Comparison of ENCODE assay signal across 21 mouse cellular contexts in the genomic region with DNA sequence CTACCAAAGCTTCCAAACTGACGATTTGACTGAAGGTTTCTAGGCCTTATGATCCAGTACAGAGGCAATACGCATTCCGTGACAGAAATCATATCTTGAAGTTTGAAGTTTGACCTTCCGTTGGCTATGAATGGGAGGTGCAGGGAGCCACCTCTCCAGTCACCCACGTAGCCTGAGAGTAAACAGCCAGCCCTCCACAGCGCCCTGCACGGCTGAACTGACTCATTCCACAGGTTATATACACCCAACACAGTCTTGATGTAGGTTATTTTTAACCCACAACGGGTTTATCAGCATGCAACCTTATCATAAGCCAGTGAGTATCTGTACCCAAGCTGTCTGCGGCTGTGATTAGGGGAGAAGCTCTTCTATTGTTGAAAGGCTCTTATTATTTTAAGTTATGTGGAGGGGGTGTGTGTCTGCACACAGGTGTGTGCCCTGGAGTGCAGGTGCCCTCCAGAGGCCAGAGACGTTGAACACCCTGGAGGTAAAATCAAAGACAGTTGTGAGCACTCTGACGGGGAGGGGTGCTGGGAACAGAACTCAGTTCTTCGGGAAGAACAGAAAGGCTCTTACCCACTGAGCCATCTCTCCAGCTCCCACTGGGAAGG. TPM values are rescaled to one million over a fixed set of nuclear protein-coding genes. Genes with fewer than 3 reads are reported as not detected.
DNase-seq lines count a peak whose midpoint lies in the region; ATAC-seq lines count a peak whose summit lies in the region.
"Had no signal": no experiment of that assay in that cellular context is flagged by ENCODE, and none has a peak within 500 bp of the region (broad histone marks: within the 10 kb centered on the region; RNA-seq: fewer than 3 reads in every experiment).

No protein-coding gene starts in this region.

- 46% methylated on average over 12 of the region's 12 CpGs for WGBS in heart, embryonic 10.5 days
- WGBS in intestine, embryonic 14.5 days: 68% methylated on average over 12 of the region's 12 CpGs
- WGBS in stomach, embryonic 15.5 days: 64% methylated on average over 12 of the region's 12 CpGs

- DNase-seq in heart, embryonic 10.5 days (ENCODE audit: low spot score): no peak
- DNase-seq in heart, postnatal 25 days (ENCODE audit: low spot score): no peak
- DNase-seq in heart, postnatal 4 days: peak; percentile 8
- DNase-seq in heart, adult 11 months: no peak
- DNase-seq in intestine, embryonic 14.5 days (ENCODE audit: low spot score): no peak
- DNase-seq in neural tube, embryonic 10.5 days (ENCODE audit: extremely low spot score, low spot score): no peak
- DNase-seq: adrenal gland, postnatal 25 days; cerebellum, adult 11-12 months; cerebellum, postnatal 36 days; forebrain, postnatal 0 days; thymus, adult 18-20 months; thymus, postnatal 4 days had no signal

- H3K27me3 ChIP-seq in heart, embryonic 10.5 days (ENCODE audit: insufficient read depth, poor library complexity, severe bottlenecking): peaks cover 19% of the 10 kb centered on the region
- no peaks in the 10 kb centered on the region for H3K27me3 ChIP-seq in intestine, embryonic 14.5 days (replicated peaks; ENCODE audit: control insufficient read depth, insufficient read depth, low read length)
- H3K27me3 ChIP-seq in stomach, embryonic 15.5 days (replicated peaks): no peaks in the 10 kb centered on the region
- H3K27me3 ChIP-seq: embryonic facial prominence, embryonic 15.5 days; neural tube, embryonic 13.5 days had no signal

- no peak overlapping the region for H3K4me3 ChIP-seq in heart, embryonic 10.5 days
- no peak overlapping the region for H3K4me3 ChIP-seq in intestine, embryonic 14.5 days (ENCODE audit: low read depth, low read length)
- no peak overlapping the region for H3K4me3 ChIP-seq in stomach, embryonic 15.5 days (replicated peaks)
- H3K4me3 ChIP-seq: embryonic facial prominence, embryonic 15.5 days; forebrain, embryonic 10.5 days; limb, embryonic 12.5 days; lung, embryonic 15.5 days; midbrain, embryonic 12.5 days; neural tube, embryonic 13.5 days had no signal

- intact Hi-C loops in heart, postnatal 25 days (cut with DNase I): no loop called here

- H3K9ac ChIP-seq in intestine, embryonic 14.5 days (ENCODE audit: low read length): no peak overlapping the region
- H3K9ac ChIP-seq in stomach, embryonic 15.5 days: no peak overlapping the region
- H3K9ac ChIP-seq: forebrain, postnatal 0 days; limb, embryonic 12.5 days; liver, embryonic 14.5 days; lung, embryonic 15.5 days; midbrain, embryonic 12.5 days; neural tube, embryonic 13.5 days had no signal

- no peaks in the 10 kb centered on the region for H3K9me3 ChIP-seq in heart, embryonic 10.5 days
- H3K9me3 ChIP-seq in intestine, embryonic 14.5 days (ENCODE audit: control insufficient read depth, low read length): no peaks in the 10 kb centered on the region
- H3K9me3 ChIP-seq in stomach, embryonic 15.5 days: no peaks in the 10 kb centered on the region
- H3K9me3 ChIP-seq: embryonic facial prominence, embryonic 15.5 days; forebrain, embryonic 10.5 days; limb, embryonic 12.5 days; lung, embryonic 15.5 days; midbrain, embryonic 12.5 days; neural tube, embryonic 13.5 days had no signal

- peak overlapping the region; percentile 17; the same call in 1 of the 2 replicates for H3K27ac ChIP-seq in heart, embryonic 10.5 days
- H3K27ac ChIP-seq in intestine, embryonic 14.5 days (ENCODE audit: low read depth): no peak overlapping the region
- 0 out of 2 replicates have a peak overlapping the region, but pooled peaks have one; percentile 31 for H3K27ac ChIP-seq in stomach, embryonic 15.5 days
- H3K27ac ChIP-seq: embryonic facial prominence, embryonic 15.5 days; forebrain, embryonic 10.5 days; limb, embryonic 12.5 days; liver, embryonic 14.5 days; lung, embryonic 15.5 days; midbrain, embryonic 12.5 days; neural tube, embryonic 13.5 days had no signal

- H3K4me1 ChIP-seq in heart, embryonic 10.5 days: peaks cover 23% of the 10 kb centered on the region
- no peaks in the 10 kb centered on the region for H3K4me1 ChIP-seq in intestine, embryonic 14.5 days (replicated peaks; ENCODE audit: control insufficient read depth, insufficient read depth, low read length)
- H3K4me1 ChIP-seq in stomach, embryonic 15.5 days: 0 out of 2 replicates have a peak, but pooled peaks cover 3% of the 10 kb centered on the region
- H3K4me1 ChIP-seq: embryonic facial prominence, embryonic 15.5 days; limb, embryonic 12.5 days; lung, embryonic 15.5 days; midbrain, embryonic 12.5 days had no signal

- H3K4me2 ChIP-seq in intestine, embryonic 14.5 days (ENCODE audit: low read length): no peak overlapping the region
- no peak overlapping the region for H3K4me2 ChIP-seq in stomach, embryonic 15.5 days
- H3K4me2 ChIP-seq: embryonic facial prominence, embryonic 15.5 days; limb, embryonic 12.5 days; lung, embryonic 15.5 days; midbrain, embryonic 12.5 days; neural tube, embryonic 13.5 days had no signal

- ATAC-seq in intestine, embryonic 14.5 days (replicated peaks; ENCODE audit: low FRiP score, low TSS enrichment, low read depth): peak; percentile 63
- peak; percentile 75 for ATAC-seq in stomach, embryonic 15.5 days (ENCODE audit: insufficient read depth, low FRiP score, low read depth)
- ATAC-seq in cerebellum, adult (ENCODE audit: insufficient number of reproducible peaks, low FRiP score, low TSS enrichment): no peak
- ATAC-seq: forebrain, postnatal 0 days had no signal

- no peaks in the 10 kb centered on the region for H3K36me3 ChIP-seq in heart, embryonic 10.5 days
- no peaks in the 10 kb centered on the region for H3K36me3 ChIP-seq in intestine, embryonic 14.5 days (ENCODE audit: control insufficient read depth, insufficient read depth, low read length)
- no peaks in the 10 kb centered on the region for H3K36me3 ChIP-seq in stomach, embryonic 15.5 days
- H3K36me3 ChIP-seq: embryonic facial prominence, embryonic 15.5 days; forebrain, embryonic 10.5 days; limb, embryonic 12.5 days; lung, embryonic 15.5 days; midbrain, embryonic 12.5 days; neural tube, embryonic 13.5 days had no signal

RNA-seq across cellular contexts. Expression of a gene that starts 31.6 kb away (rescaled TPM):
- 11.7 and 13.1 TPM in 2 replicates for polyA plus RNA-seq in heart, embryonic 10.5 days (2016; fragmentation: Nextera tagmentation; extraction: Ambion mirVana)
- total RNA-seq in heart, postnatal 25 days (2021): 10 to 100 TPM; 17.7 to 18.3 TPM
- 10 to 100 TPM; 16.8 to 17.6 TPM for total RNA-seq in heart, postnatal 4 days (2021)
- polyA plus RNA-seq in intestine, embryonic 14.5 days (2014; fragmentation: Nextera tagmentation; extraction: Ambion mirVana): 10.1 and 10.5 TPM in 2 replicates
- polyA plus RNA-seq in stomach, embryonic 15.5 days (2015; fragmentation: Nextera tagmentation; extraction: Ambion mirVana): 13.9 and 14.8 TPM in 2 replicates
